Mouse (Mus musculus) liver, embryonic 11.5 days (tissue): ENCODE measurements around the gene Sos1. TPM values are rescaled to one million over a fixed set of nuclear protein-coding genes. Genes with fewer than 3 reads are reported as not detected.

Experiments used
- ATAC-seq: fragments of 200-750 bp; cut with Nextera tagmentation; replicated peaks from 2 replicates; pipeline ENCODE4 v1.8.0; 2017; ENCODE audit warnings: moderate number of reproducible peaks, mild to moderate bottlenecking, moderate TSS enrichment, moderate library complexity; ENCODE audit not compliant: low FRiP score
- DNase-seq: peaks from one replicate; pipeline ENCODE4 v3.0.0-alpha.2; 2017; ENCODE audit warnings: low spot score
- H3K27ac ChIP-seq: fragments of 300-500 bp; sonication (generic); 2 replicates; pipeline ENCODE4 v1.5.1; 2014; ENCODE audit warnings: mild to moderate bottlenecking, low read depth, low read length, control low read depth
- H3K27me3 ChIP-seq: fragments of 300-500 bp; sonication (generic); replicated peaks from 2 replicates; pipeline ENCODE4 v1.6.1; 2014; ENCODE audit warnings: low read length, mixed read lengths; ENCODE audit not compliant: control insufficient read depth, insufficient read depth
- H3K36me3 ChIP-seq: fragments of 300-500 bp; sonication (generic); 2 replicates; pipeline ENCODE4 v1.6.1; 2014; ENCODE audit warnings: mild to moderate bottlenecking, low read length, moderate library complexity, mixed read lengths; ENCODE audit not compliant: control insufficient read depth, insufficient read depth
- H3K4me1 ChIP-seq: fragments of 300-500 bp; sonication (generic); replicated peaks from 2 replicates; pipeline ENCODE4 v1.6.1; 2014; ENCODE audit warnings: low read length, mixed read lengths; ENCODE audit not compliant: control insufficient read depth, insufficient read depth
- H3K4me2 ChIP-seq: fragments of 300-500 bp; sonication (generic); 2 replicates; pipeline ENCODE4 v1.6.1; 2014; ENCODE audit warnings: mild to moderate bottlenecking, control low read depth, moderate library complexity
- H3K4me3 ChIP-seq: fragments of 300-500 bp; sonication (generic); 2 replicates; pipeline ENCODE4 v1.5.1; 2014; ENCODE audit warnings: low read depth, low read length, control low read depth
- H3K9ac ChIP-seq: fragments of 300-500 bp; sonication (generic); 2 replicates; pipeline ENCODE4 v1.6.1; 2014; ENCODE audit warnings: low read depth, low read length, control low read depth
- H3K9me3 ChIP-seq: fragments of 300-500 bp; sonication (generic); 2 replicates; pipeline ENCODE4 v1.6.1; 2016; ENCODE audit warnings: low read length, inconsistent platforms, mixed read lengths; ENCODE audit not compliant: control insufficient read depth
- WGBS: fragments of 180-500 bp; shearing (Covaris S2); extraction: QIAGEN DNeasy Blood & Tissue Kit; methylation state at CpG from one replicate; pipeline ENCODE4 v1.1.7; 2014; 5-methylcytosine and 5-hydroxymethylcytosine counted together
- polyA plus RNA-seq: library from polyadenylated mRNA; unstranded; fragments of >200 nt; fragmentation: Nextera tagmentation; extraction: Ambion mirVana; gene quantifications from 2 replicates; pipeline ENCODE4 v1.2.1, GENCODE M21; 2014

Gene Sos1
- polyA plus RNA-seq, 1 experiment from 2014 or later = 4.5 TPM

- no peak overlapping the region for H3K4me2 ChIP-seq
- H3K27ac ChIP-seq = no peak overlapping the region
- no peaks in the 10 kb centered on the region for H3K27me3 ChIP-seq
- H3K9me3 ChIP-seq = no peaks in the 10 kb centered on the region
- H3K4me1 ChIP-seq = peaks cover 14% of the 10 kb centered on the region
- ATAC-seq (no peak), DNase-seq (no peak)
- WGBS = 87% methylated on average over 7 of the region's 7 CpGs
- H3K36me3 ChIP-seq = no peaks in the 10 kb centered on the region
- no peak overlapping the region for H3K9ac ChIP-seq
- H3K4me3 ChIP-seq = no peak overlapping the region
Observed at GRCm38 (mm10) chr17:80515513-80515912, 35.3 kb upstream of the Sos1 start.

DNA sequence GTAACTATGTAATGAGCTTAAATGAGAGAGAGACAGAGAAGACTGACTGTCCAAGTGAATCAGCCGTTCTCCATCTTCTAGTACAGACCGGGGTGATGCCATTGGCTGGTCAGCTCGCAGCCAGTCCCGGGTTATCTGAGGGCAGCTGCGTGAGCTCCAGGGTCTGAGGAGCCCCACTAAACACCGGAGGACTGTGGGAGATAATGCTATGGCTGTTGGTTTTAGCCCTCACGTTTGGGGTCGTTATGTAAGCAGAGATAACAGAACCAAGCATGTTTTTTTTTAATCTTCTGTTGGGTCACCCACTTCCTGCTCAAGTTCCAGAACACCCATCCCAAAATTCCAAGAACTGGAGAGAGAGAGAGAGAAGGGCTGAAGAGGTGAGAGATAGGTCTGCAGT, 33.5 kb upstream of the Sos1 start:
- Histone ChIP-seq H3K27me3 (no peaks in the 10 kb centered on the region), H3K9ac (no peak overlapping the region), H3K4me2 (peak overlapping the region; percentile 29), H3K9me3 (no peaks in the 10 kb centered on the region), H3K4me1 (peaks cover 19% of the 10 kb centered on the region), H3K36me3 (no peaks in the 10 kb centered on the region), H3K4me3 (no peak overlapping the region), H3K27ac (peak overlapping the region; percentile 43; the same call in 1 of the 2 replicates)
- ATAC-seq (peak; percentile 75), DNase-seq (no peak)
- 23% methylated on average over 8 of the region's 8 CpGs for WGBS

DNA sequence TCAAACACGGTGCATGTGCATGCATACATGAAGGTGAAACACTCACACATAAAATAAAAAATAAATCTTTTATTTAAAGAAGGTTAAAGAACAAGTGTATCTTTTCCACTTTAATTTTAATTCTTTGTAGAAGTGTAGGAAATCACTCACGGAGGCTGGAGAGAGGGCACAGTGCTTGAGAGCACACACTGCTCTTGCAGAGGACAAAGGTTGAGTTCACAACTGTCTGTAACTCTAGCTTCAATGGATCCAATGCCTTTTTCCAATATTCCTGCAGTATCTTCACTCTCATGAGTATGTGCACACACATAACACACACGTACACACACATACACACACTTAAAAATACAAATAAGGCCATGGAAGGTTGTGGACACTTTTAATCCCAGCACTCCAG, 30.2 kb upstream of the Sos1 start:
- H3K27me3 ChIP-seq = no peaks in the 10 kb centered on the region
- H3K9ac ChIP-seq = no peak overlapping the region
- no peaks in the 10 kb centered on the region for H3K9me3 ChIP-seq
- DNase-seq (no peak), ATAC-seq (no peak)
- peaks cover 16% of the 10 kb centered on the region for H3K4me1 ChIP-seq
- no peaks in the 10 kb centered on the region for H3K36me3 ChIP-seq
- no peak overlapping the region for H3K4me2 ChIP-seq
- WGBS = 66% methylated on average over 3 of the region's 3 CpGs
- no peak overlapping the region for H3K4me3 ChIP-seq
- no peak overlapping the region for H3K27ac ChIP-seq

DNA sequence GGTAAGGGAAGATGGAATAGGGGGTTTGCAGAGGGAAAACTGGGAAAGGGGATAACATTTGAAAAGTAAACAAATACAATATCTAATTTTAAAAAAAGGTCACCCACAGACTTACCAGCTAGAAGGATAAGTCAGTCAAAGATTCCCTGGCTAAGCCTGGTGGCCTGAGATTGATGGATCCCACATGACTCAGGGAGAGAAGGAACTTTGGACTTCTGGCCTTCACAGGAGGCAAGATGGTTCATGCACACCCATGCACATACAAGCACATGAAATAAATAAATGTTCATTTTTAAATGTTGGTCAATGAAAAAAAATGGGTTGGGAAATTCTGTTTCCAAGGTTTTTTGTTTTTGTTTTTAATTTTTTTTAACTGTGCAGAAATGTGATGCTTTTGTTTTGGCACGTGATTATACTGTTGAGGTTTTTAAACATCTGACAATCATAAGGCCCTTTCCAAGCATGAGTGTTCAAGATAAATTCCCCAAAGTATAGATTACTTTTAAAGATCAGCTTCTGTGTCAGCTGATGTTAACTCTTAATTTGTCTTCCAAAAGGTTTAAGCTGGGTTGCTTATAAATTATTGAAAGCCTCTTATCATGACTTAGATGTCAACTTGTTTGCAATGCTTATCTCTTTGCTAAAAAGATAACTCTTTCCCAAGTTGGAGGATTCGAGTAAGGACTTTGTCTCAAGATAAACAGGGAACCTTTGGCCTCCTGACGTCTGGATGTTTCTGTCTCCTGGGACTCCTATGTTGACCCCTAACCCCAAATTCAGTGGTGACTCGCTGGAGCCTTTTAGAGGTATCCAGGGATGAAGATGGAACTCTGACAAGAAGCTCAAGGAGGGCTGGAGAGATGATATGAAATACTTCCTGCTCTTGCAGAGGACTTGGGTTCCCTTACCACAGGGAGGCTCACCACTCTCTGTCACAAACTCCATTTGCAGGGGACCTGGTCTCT, 29.5 kb upstream of the Sos1 start:
- no peaks in the 10 kb centered on the region for H3K36me3 ChIP-seq
- no peak overlapping the region for H3K9ac ChIP-seq
- no peak for DNase-seq
- no peak overlapping the region for H3K4me2 ChIP-seq
- H3K9me3 ChIP-seq = no peaks in the 10 kb centered on the region
- no peak overlapping the region for H3K27ac ChIP-seq
- H3K4me3 ChIP-seq = no peak overlapping the region
- WGBS = 29% methylated on average over 4 of the region's 4 CpGs
- ATAC-seq = no peak
- H3K4me1 ChIP-seq = peaks cover 16% of the 10 kb centered on the region
- H3K27me3 ChIP-seq = no peaks in the 10 kb centered on the region

DNA sequence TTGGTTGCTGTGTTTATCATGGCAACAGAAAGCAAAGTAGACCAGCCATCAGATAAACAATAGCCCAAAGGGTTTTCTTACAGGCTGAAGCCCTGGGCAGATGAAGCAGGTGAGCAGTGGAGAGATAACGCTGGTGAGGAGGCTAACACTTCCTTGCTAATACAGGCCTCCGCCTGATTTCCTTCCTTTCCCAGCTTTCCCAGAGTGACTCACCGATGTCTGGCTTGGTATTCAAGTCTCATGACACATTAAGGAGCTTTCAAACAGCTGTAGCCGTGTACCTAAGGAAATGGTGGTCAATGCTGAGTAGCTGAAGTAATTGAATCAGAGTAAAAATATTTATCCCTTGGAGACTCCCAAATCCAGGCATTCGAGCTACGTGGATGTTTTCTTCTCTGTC, 25.5 kb upstream of the Sos1 start:
- no peak for ATAC-seq
- Histone ChIP-seq H3K36me3 (no peaks in the 10 kb centered on the region), H3K4me1 (peaks cover 17% of the 10 kb centered on the region), H3K4me2 (no peak overlapping the region), H3K4me3 (no peak overlapping the region), H3K9me3 (no peaks in the 10 kb centered on the region), H3K27me3 (no peaks in the 10 kb centered on the region), H3K27ac (no peak overlapping the region), H3K9ac (no peak overlapping the region)
- DNase-seq = no peak
- WGBS = 79% methylated on average over 6 of the region's 6 CpGs

DNA sequence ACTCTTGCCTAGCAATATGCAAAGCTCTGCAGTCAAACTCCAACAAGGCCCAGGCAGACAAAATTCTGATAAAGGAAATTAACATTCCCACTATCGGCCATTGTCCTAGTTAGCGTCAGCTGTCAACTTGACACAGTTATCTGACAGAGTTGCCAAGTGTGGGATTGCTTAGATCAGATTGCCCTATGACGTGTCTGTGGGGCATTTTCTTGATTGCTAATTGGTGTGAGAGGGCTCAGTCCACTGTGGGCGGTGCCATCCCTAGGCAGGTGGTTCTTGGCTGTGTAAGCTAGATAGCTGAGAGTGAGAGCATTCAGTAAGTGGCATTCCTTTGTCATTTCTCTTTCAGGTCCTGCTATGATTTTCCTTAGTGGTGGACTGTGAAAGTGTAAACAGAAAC, 25.1 kb upstream of the Sos1 start:
- 69% methylated on average over 4 of the region's 4 CpGs for WGBS
- no peak overlapping the region for H3K4me3 ChIP-seq
- H3K9me3 ChIP-seq = no peaks in the 10 kb centered on the region
- H3K9ac ChIP-seq = no peak overlapping the region
- DNase-seq (no peak), ATAC-seq (no peak)
- no peaks in the 10 kb centered on the region for H3K27me3 ChIP-seq
- no peak overlapping the region for H3K4me2 ChIP-seq
- peaks cover 19% of the 10 kb centered on the region for H3K4me1 ChIP-seq
- H3K36me3 ChIP-seq = no peaks in the 10 kb centered on the region
- H3K27ac ChIP-seq = no peak overlapping the region

GRCm38 (mm10) chr17:80501805-80502172, 21.5 kb upstream of the Sos1 start:
- H3K27me3 ChIP-seq = no peaks in the 10 kb centered on the region
- WGBS = 60% methylated on average over 2 of the region's 2 CpGs
- ATAC-seq = no peak
- H3K4me1 ChIP-seq = peaks cover 16% of the 10 kb centered on the region
- 0 out of 2 replicates have a peak overlapping the region, but pooled peaks have one; percentile 13 for H3K27ac ChIP-seq
- no peak overlapping the region for H3K9ac ChIP-seq
- H3K36me3 ChIP-seq = no peaks in the 10 kb centered on the region
- H3K9me3 ChIP-seq = no peaks in the 10 kb centered on the region
- H3K4me2 ChIP-seq = no peak overlapping the region
- no peak overlapping the region for H3K4me3 ChIP-seq
- no peak for DNase-seq

- Histone ChIP-seq H3K9me3 (no peaks in the 10 kb centered on the region), H3K27ac (0 out of 2 replicates have a peak overlapping the region, but pooled peaks have one; percentile 13), H3K4me3 (no peak overlapping the region), H3K36me3 (no peaks in the 10 kb centered on the region), H3K4me2 (0 out of 2 replicates have a peak overlapping the region, but pooled peaks have one; percentile 1), H3K4me1 (peaks cover 16% of the 10 kb centered on the region), H3K9ac (no peak overlapping the region), H3K27me3 (no peaks in the 10 kb centered on the region)
- WGBS = 37% methylated on average over 5 of the region's 5 CpGs
- peak; percentile 58 for ATAC-seq
- no peak for DNase-seq
Observed at GRCm38 (mm10) chr17:80501037-80501804, 21.0 kb upstream of the Sos1 start.
